ENCODE assay signal across 9 mouse cellular contexts in genomic region chr3:51727968-51728367, GRCm38 (mm10).
DNase-seq lines count a peak whose midpoint lies in the region; ATAC-seq and TF ChIP-seq lines count a peak whose summit lies in the region.
"Had no signal": no experiment of that assay in that cellular context is flagged by ENCODE, and none has a peak within 500 bp of the region (broad histone marks: within the 10 kb centered on the region; RNA-seq: fewer than 3 reads in every experiment).

No protein-coding gene starts in this region.

- peak overlapping the region; percentile 31 for H3K27ac ChIP-seq in kidney, adult 2 months (ENCODE audit: insufficient read depth, low read depth, low read length)
- H3K27ac ChIP-seq in bone marrow, adult 2 months (ENCODE audit: control insufficient read depth, insufficient read depth, low read depth, low read length, poor library complexity): peak overlapping the region; percentile 28; the same call in 1 of the 2 replicates
- peak overlapping the region; percentile 50; the same call in 1 of the 2 replicates for H3K27ac ChIP-seq in forebrain, embryonic 12.5 days
- H3K27ac ChIP-seq in liver, embryonic 11.5 days (ENCODE audit: low read depth, low read length): peak overlapping the region; percentile 74

- H3K9me3 ChIP-seq in forebrain, embryonic 12.5 days: no peaks in the 10 kb centered on the region
- H3K9me3 ChIP-seq in liver, embryonic 11.5 days (ENCODE audit: control insufficient read depth, low read length): no peaks in the 10 kb centered on the region

- H3K4me3 ChIP-seq in kidney, adult 2 months (ENCODE audit: insufficient read depth, low read depth, low read length): no peak overlapping the region
- no peak overlapping the region for H3K4me3 ChIP-seq in bone marrow, adult 2 months (replicated peaks; ENCODE audit: control insufficient read depth, low read depth, low read length)
- H3K4me3 ChIP-seq in forebrain, embryonic 12.5 days (replicated peaks): no peak overlapping the region
- H3K4me3 ChIP-seq in liver, embryonic 11.5 days (ENCODE audit: low read depth, low read length): no peak overlapping the region

- 0 out of 2 replicates have a peak, but pooled peaks cover 3% of the 10 kb centered on the region for H3K4me1 ChIP-seq in kidney, adult 2 months (ENCODE audit: control insufficient read depth, insufficient read depth, low read length)
- H3K4me1 ChIP-seq in bone marrow, adult 2 months (ENCODE audit: control insufficient read depth, insufficient read depth, low read length): peaks cover 2% of the 10 kb centered on the region; the same call in 1 of the 2 replicates
- H3K4me1 ChIP-seq in forebrain, embryonic 12.5 days: peaks cover 30% of the 10 kb centered on the region
- peaks cover 55% of the 10 kb centered on the region for H3K4me1 ChIP-seq in liver, embryonic 11.5 days (replicated peaks; ENCODE audit: control insufficient read depth, insufficient read depth, low read length)

- peak; percentile 39 for DNase-seq in kidney, adult 2 months
- DNase-seq in kidney, adult 11 months: no peak
- no peak for DNase-seq in liver, embryonic 11.5 days (ENCODE audit: low spot score)
- DNase-seq in thymus, postnatal 10 days (ENCODE audit: low spot score in 2 of 2): no peak
- no peak for DNase-seq in gastrocnemius, postnatal 4 days (ENCODE audit: low spot score in 2 of 2)
- no peak for DNase-seq in urinary bladder, postnatal 4 days (ENCODE audit: low spot score in 2 of 2)
- DNase-seq: gastrocnemius, postnatal 10 days had no signal

- H3K27me3 ChIP-seq in kidney, adult 2 months (replicated peaks; ENCODE audit: control insufficient read depth, insufficient read depth, low read length): no peaks in the 10 kb centered on the region
- no peaks in the 10 kb centered on the region for H3K27me3 ChIP-seq in forebrain, embryonic 12.5 days
- H3K27me3 ChIP-seq in liver, embryonic 11.5 days (replicated peaks; ENCODE audit: control insufficient read depth, insufficient read depth, low read length): no peaks in the 10 kb centered on the region

- H3K36me3 ChIP-seq in kidney, adult 2 months (ENCODE audit: control insufficient read depth, insufficient read depth, low read length): no peaks in the 10 kb centered on the region
- no peaks in the 10 kb centered on the region for H3K36me3 ChIP-seq in forebrain, embryonic 12.5 days (replicated peaks)
- H3K36me3 ChIP-seq in liver, embryonic 11.5 days (ENCODE audit: control insufficient read depth, insufficient read depth, low read length): no peaks in the 10 kb centered on the region

- H3K9ac ChIP-seq in forebrain, embryonic 12.5 days: no peak overlapping the region
- H3K9ac ChIP-seq in liver, embryonic 11.5 days (ENCODE audit: low read depth, low read length): peak overlapping the region; percentile 4; the same call in 1 of the 2 replicates

- ATAC-seq in forebrain, embryonic 12.5 days (ENCODE audit: low FRiP score): no peak
- ATAC-seq in liver, embryonic 11.5 days (replicated peaks; ENCODE audit: low FRiP score): peak; percentile 73

- no peak for TF ChIP-seq POLR2A in kidney, adult 2 months (IDR thresholded peaks at IDR 0.05; ENCODE audit: low read depth, low read length)
- no peak for TF ChIP-seq POLR2A in bone marrow, adult 2 months (IDR thresholded peaks at IDR 0.05; ENCODE audit: borderline replicate concordance, control insufficient read depth, low read depth, low read length)

- TF ChIP-seq CTCF in kidney, adult 2 months (conservative IDR thresholded peaks at IDR 0.05; ENCODE audit: insufficient read depth, insufficient read length, low read depth, low read length): no peak
- no peak for TF ChIP-seq CTCF in bone marrow, adult 2 months (IDR thresholded peaks at IDR 0.05; ENCODE audit: control insufficient read depth, insufficient read depth, low read length)

- 37% methylated on average over 8 of the region's 8 CpGs for WGBS in kidney, adult 2 months
- WGBS in bone marrow, adult 2 months: 9% methylated on average over 8 of the region's 8 CpGs
- WGBS in forebrain, embryonic 12.5 days: 84% methylated on average over 8 of the region's 8 CpGs
- 18% methylated on average over 8 of the region's 8 CpGs for WGBS in liver, embryonic 11.5 days

- H3K4me2 ChIP-seq in forebrain, embryonic 12.5 days: no peak overlapping the region
- peak overlapping the region; percentile 54 for H3K4me2 ChIP-seq in liver, embryonic 11.5 days
